Mouse (Mus musculus) erythroblast, embryonic 14.5 days (primary cell): ENCODE measurements around the gene Idh3a. TPM values are rescaled to one million over a fixed set of nuclear protein-coding genes. Genes with fewer than 3 reads are reported as not detected.
A peak's percentile ranks its signal among the peaks of the same experiment; 100 is the strongest.

Experiments used
- H3K27me3 ChIP-seq: 2 replicates; pipeline ENCODE4 v1.6.1; 2012; ENCODE audit warnings: inconsistent platforms; ENCODE audit not compliant: control insufficient read depth
- H3K36me3 ChIP-seq: 2 replicates; pipeline ENCODE4 v1.6.1; 2012; ENCODE audit warnings: mild to moderate bottlenecking, inconsistent platforms; ENCODE audit not compliant: control insufficient read depth
- H3K4me1 ChIP-seq: 2 replicates; pipeline ENCODE4 v1.6.1; 2012; ENCODE audit warnings: inconsistent platforms; ENCODE audit not compliant: control insufficient read depth
- H3K4me3 ChIP-seq: replicated peaks from 2 replicates; pipeline ENCODE3; 2012; ENCODE audit warnings: moderate library complexity, mild to moderate bottlenecking, inconsistent platforms
- H3K9me3 ChIP-seq: 2 replicates; pipeline ENCODE4 v1.6.1; 2012; ENCODE audit warnings: low read length, inconsistent platforms, mixed read lengths; ENCODE audit not compliant: control insufficient read depth
- GATA1 ChIP-seq: IDR thresholded peaks from 2 replicates; pipeline ENCODE4 v1.6.1; 2012; ENCODE audit warnings: low read length, inconsistent platforms, mixed read lengths
- TAL1 ChIP-seq: IDR thresholded peaks from 3 replicates; pipeline ENCODE4 v1.6.1; 2012; ENCODE audit warnings: low read length, inconsistent platforms, mixed read lengths
- polyA plus RNA-seq: library from polyadenylated mRNA; stranded (reverse); fragments of >175 nt; gene quantifications from 2 replicates; pipeline ENCODE4 v1.2.3, GENCODE M21; 2012

Gene Idh3a
- polyA plus RNA-seq, 1 experiment: 1.1 TPM

- no peaks in the 10 kb centered on the region for H3K27me3 ChIP-seq
- no peaks in the 10 kb centered on the region for H3K36me3 ChIP-seq
- H3K9me3 ChIP-seq: no peaks in the 10 kb centered on the region
- H3K4me1 ChIP-seq: peaks cover 3% of the 10 kb centered on the region; the same call in 1 of the 2 replicates
- H3K4me3 ChIP-seq: no peak overlapping the region
- TF ChIP-seq TAL1 (no peak), GATA1 (no peak)
Measured at GRCm38 (mm10) chr9:54549433-54549832, 36.7 kb upstream of the Idh3a start.

- H3K36me3 ChIP-seq: no peaks in the 10 kb centered on the region
- no peak for TF ChIP-seq GATA1
- no peak for TF ChIP-seq TAL1
- no peaks in the 10 kb centered on the region for H3K9me3 ChIP-seq
- peaks cover 3% of the 10 kb centered on the region; the same call in 1 of the 2 replicates for H3K4me1 ChIP-seq
- no peak overlapping the region for H3K4me3 ChIP-seq
- H3K27me3 ChIP-seq: no peaks in the 10 kb centered on the region
Measured at GRCm38 (mm10) chr9:54552409-54552808, 33.7 kb upstream of the Idh3a start.

GRCm38 (mm10) chr9:54555044-54555443 lies 31.1 kb upstream of the Idh3a start:
- peaks cover 15% of the 10 kb centered on the region for H3K27me3 ChIP-seq

GRCm38 (mm10) chr9:54558731-54559130 lies 27.4 kb upstream of the Idh3a start:
- Histone ChIP-seq H3K9me3 (no peaks in the 10 kb centered on the region), H3K36me3 (no peaks in the 10 kb centered on the region), H3K4me3 (no peak overlapping the region), H3K27me3 (peaks cover 15% of the 10 kb centered on the region), H3K4me1 (peaks cover 18% of the 10 kb centered on the region)
- TF ChIP-seq TAL1 (no peak), GATA1 (no peak)

More at GRCm38 (mm10) chr9:54555044-54555443, 31.1 kb upstream of the Idh3a start:
- TF ChIP-seq GATA1 (no peak), TAL1 (no peak)
- Histone ChIP-seq H3K9me3 (no peaks in the 10 kb centered on the region), H3K4me1 (peaks cover 10% of the 10 kb centered on the region), H3K4me3 (no peak overlapping the region), H3K36me3 (no peaks in the 10 kb centered on the region)

GRCm38 (mm10) chr9:54559771-54560471 lies 26.2 kb upstream of the Idh3a start, which contains the start of gene Cib2:
Cib2 (minus strand) TSS chr9:54560218.
- H3K9me3 ChIP-seq: no peaks in the 10 kb centered on the region
- TF ChIP-seq GATA1: no peak
- TF ChIP-seq TAL1: no peak
- H3K4me1 ChIP-seq: peaks cover 18% of the 10 kb centered on the region
- H3K27me3 ChIP-seq: peaks cover 15% of the 10 kb centered on the region
- peak within 1 kb of the TSS; percentile 61 for H3K4me3 ChIP-seq
- H3K36me3 ChIP-seq: no peaks in the 10 kb centered on the region

GRCm38 (mm10) chr9:54560831-54561601 lies 25.1 kb upstream of the Idh3a start:
- H3K4me1 ChIP-seq: peaks cover 20% of the 10 kb centered on the region

GRCm38 (mm10) chr9:54566958-54567357 lies 19.2 kb upstream of the Idh3a start:
- Histone ChIP-seq H3K36me3 (no peaks in the 10 kb centered on the region), H3K4me1 (peaks cover 12% of the 10 kb centered on the region), H3K9me3 (no peaks in the 10 kb centered on the region), H3K27me3 (no peaks in the 10 kb centered on the region), H3K4me3 (no peak overlapping the region)
- no peak for TF ChIP-seq TAL1
- no peak for TF ChIP-seq GATA1

More at GRCm38 (mm10) chr9:54560831-54561601, 25.1 kb upstream of the Idh3a start:
- Histone ChIP-seq H3K27me3 (peaks cover 15% of the 10 kb centered on the region), H3K4me3 (no peak overlapping the region), H3K9me3 (no peaks in the 10 kb centered on the region), H3K36me3 (no peaks in the 10 kb centered on the region)
- no peak for TF ChIP-seq TAL1
- no peak for TF ChIP-seq GATA1

- Histone ChIP-seq H3K4me3 (no peak overlapping the region), H3K9me3 (no peaks in the 10 kb centered on the region), H3K27me3 (no peaks in the 10 kb centered on the region), H3K36me3 (no peaks in the 10 kb centered on the region), H3K4me1 (peaks cover 9% of the 10 kb centered on the region)
- no peak for TF ChIP-seq TAL1
- no peak for TF ChIP-seq GATA1
Measured at GRCm38 (mm10) chr9:54568732-54569131, 17.4 kb upstream of the Idh3a start.
